Mouse (Mus musculus) embryonic facial prominence, embryonic 15.5 days (tissue): Measurements from ENCODE around the gene Sbno2. TPM values are rescaled to one million over a fixed set of nuclear protein-coding genes. Genes with fewer than 3 reads are reported as not detected.

Source experiments
- ATAC-seq: fragments of 200-750 bp; cut with Nextera tagmentation; 2 replicates; pipeline ENCODE4 v1.8.0; 2017; ENCODE audit warnings: low read depth, moderate TSS enrichment; ENCODE audit not compliant: insufficient number of reproducible peaks, low FRiP score, low TSS enrichment
- H3K27ac ChIP-seq: fragments of 300-500 bp; sonication (generic); replicated peaks from 2 replicates; pipeline ENCODE4 v1.5.1; 2015; ENCODE audit warnings: mild to moderate bottlenecking, inconsistent platforms
- H3K27me3 ChIP-seq: fragments of 300-500 bp; sonication (generic); 2 replicates; pipeline ENCODE4 v1.6.1; 2015; ENCODE audit warnings: inconsistent platforms
- H3K36me3 ChIP-seq: fragments of 300-500 bp; sonication (generic); 2 replicates; pipeline ENCODE4 v1.6.1; 2015; ENCODE audit warnings: mild to moderate bottlenecking, inconsistent platforms
- H3K4me1 ChIP-seq: fragments of 300-500 bp; sonication (generic); 2 replicates; pipeline ENCODE4 v1.6.1; 2015; ENCODE audit warnings: inconsistent platforms
- H3K4me2 ChIP-seq: fragments of 300-500 bp; sonication (generic); replicated peaks from 2 replicates; pipeline ENCODE4 v1.6.1; 2015; ENCODE audit warnings: mild to moderate bottlenecking, inconsistent platforms
- H3K4me3 ChIP-seq: fragments of 300-500 bp; sonication (generic); replicated peaks from 2 replicates; pipeline ENCODE4 v1.5.1; 2015; ENCODE audit warnings: mild to moderate bottlenecking, inconsistent platforms
- H3K9ac ChIP-seq: fragments of 300-500 bp; sonication (generic); 2 replicates; pipeline ENCODE4 v1.6.1; 2015; ENCODE audit warnings: inconsistent platforms
- H3K9me3 ChIP-seq: fragments of 300-500 bp; sonication (generic); replicated peaks from 2 replicates; pipeline ENCODE4 v1.6.1; 2016; ENCODE audit warnings: inconsistent platforms
- WGBS: fragments of 180-500 bp; shearing (Covaris S2); methylation state at CpG from one replicate; pipeline ENCODE4 v1.1.7; 2015; 5-methylcytosine and 5-hydroxymethylcytosine counted together
- polyA plus RNA-seq: library from polyadenylated mRNA; unstranded; fragments of >200 nt; fragmentation: Nextera tagmentation; extraction: Ambion mirVana; gene quantifications from 2 replicates; pipeline ENCODE4 v1.2.1, GENCODE M21; 2015

Sbno2 gene
- polyA plus RNA-seq, 1 experiment from 2014 or later = 19.4 TPM

- peak within 1 kb of the TSS; percentile 83 for H3K4me2 ChIP-seq
- no peaks in the 10 kb centered on the region for H3K9me3 ChIP-seq
- peak within 1 kb of the TSS; percentile 100 for H3K27ac ChIP-seq
- H3K27me3 ChIP-seq = no peaks in the 10 kb centered on the region
- peaks cover 64% of the 10 kb centered on the region for H3K4me1 ChIP-seq
- under 1% methylated on average over 39 of the region's 42 CpGs for WGBS
- H3K4me3 ChIP-seq = peak within 1 kb of the TSS; percentile 90
- ATAC-seq = peak; percentile 52
- H3K9ac ChIP-seq = peak within 1 kb of the TSS; percentile 85
- H3K36me3 ChIP-seq = peaks cover 30% of the 10 kb centered on the region
Measured at GRCm38 (mm10) chr10:80147719-80148601, 42.6 kb upstream of the Sbno2 start, which contains the start of gene Midn. Gene Midn (plus strand): TSS chr10:80148272.

- Histone ChIP-seq H3K36me3 (peaks cover 23% of the 10 kb centered on the region), H3K4me3 (peak overlapping the region; percentile 90), H3K4me1 (peaks cover 63% of the 10 kb centered on the region), H3K27ac (peak overlapping the region; percentile 100), H3K9me3 (no peaks in the 10 kb centered on the region), H3K9ac (no peak overlapping the region), H3K27me3 (no peaks in the 10 kb centered on the region), H3K4me2 (peak overlapping the region; percentile 83)
- 70% methylated on average over 5 of the region's 5 CpGs for WGBS
- no peak for ATAC-seq
Measured at GRCm38 (mm10) chr10:80147146-80147718, 41.9 kb upstream of the Sbno2 start.

DNA sequence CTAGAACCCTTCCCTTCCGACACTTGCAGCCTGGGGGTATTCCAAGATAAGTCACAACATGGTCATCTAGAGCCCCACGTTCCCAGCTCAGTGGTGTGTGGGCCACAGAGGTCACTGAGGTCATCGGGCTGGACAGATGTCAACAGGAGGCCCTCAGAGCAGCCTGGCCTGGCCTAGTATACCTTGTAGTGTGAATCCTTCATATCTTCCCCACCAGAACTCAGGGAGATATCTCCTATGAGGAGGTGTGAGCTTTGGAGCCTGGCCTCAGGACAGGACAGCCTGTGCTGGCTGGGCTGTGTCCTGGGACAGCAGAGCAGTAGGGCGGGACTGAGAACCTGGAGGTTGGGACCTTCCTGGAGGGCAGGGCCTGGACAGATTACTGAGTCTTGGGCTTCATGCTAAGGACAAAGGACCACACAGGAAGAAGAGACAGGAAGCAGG lies 41.2 kb upstream of the Sbno2 start:
- Histone ChIP-seq H3K4me2 (no peak overlapping the region), H3K4me3 (peak overlapping the region; percentile 90; the same call in 1 of the 2 replicates), H3K27me3 (no peaks in the 10 kb centered on the region), H3K4me1 (peaks cover 57% of the 10 kb centered on the region), H3K27ac (peak overlapping the region; percentile 100), H3K36me3 (peaks cover 23% of the 10 kb centered on the region), H3K9ac (peak overlapping the region; percentile 12; the same call in 1 of the 2 replicates), H3K9me3 (no peaks in the 10 kb centered on the region)
- ATAC-seq = no peak
- 60% methylated on average over 4 of the region's 4 CpGs for WGBS

DNA sequence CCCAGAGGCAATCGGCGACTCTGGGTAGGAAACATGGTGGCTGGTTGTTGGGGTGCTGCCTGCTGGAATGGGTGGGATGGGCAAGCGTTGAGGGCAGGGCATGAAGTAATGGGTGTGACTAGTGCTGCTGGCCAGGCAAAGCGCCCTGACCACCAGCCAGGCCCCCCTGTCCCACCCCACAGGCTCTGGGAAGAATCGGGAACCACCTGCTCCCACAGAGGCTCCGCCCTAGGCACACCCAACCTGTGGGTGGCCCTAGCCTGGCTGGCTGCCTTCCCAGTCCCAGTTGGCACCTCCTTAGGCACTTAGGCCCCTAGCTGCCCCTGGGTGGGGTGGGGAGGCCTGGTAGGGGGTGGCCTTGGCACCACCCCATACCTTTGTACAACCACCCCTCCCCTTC lies 40.5 kb upstream of the Sbno2 start:
- H3K36me3 ChIP-seq = peaks cover 23% of the 10 kb centered on the region
- ATAC-seq = no peak
- H3K4me1 ChIP-seq = peaks cover 61% of the 10 kb centered on the region
- H3K27me3 ChIP-seq = no peaks in the 10 kb centered on the region
- 0 out of 2 replicates have a peak overlapping the region, but pooled peaks have one; percentile 2 for H3K4me3 ChIP-seq
- H3K27ac ChIP-seq = peak overlapping the region; percentile 100
- 0 out of 2 replicates have a peak overlapping the region, but pooled peaks have one; percentile 4 for H3K4me2 ChIP-seq
- 57% methylated on average over 6 of the region's 6 CpGs for WGBS
- no peaks in the 10 kb centered on the region for H3K9me3 ChIP-seq
- H3K9ac ChIP-seq = no peak overlapping the region

DNA sequence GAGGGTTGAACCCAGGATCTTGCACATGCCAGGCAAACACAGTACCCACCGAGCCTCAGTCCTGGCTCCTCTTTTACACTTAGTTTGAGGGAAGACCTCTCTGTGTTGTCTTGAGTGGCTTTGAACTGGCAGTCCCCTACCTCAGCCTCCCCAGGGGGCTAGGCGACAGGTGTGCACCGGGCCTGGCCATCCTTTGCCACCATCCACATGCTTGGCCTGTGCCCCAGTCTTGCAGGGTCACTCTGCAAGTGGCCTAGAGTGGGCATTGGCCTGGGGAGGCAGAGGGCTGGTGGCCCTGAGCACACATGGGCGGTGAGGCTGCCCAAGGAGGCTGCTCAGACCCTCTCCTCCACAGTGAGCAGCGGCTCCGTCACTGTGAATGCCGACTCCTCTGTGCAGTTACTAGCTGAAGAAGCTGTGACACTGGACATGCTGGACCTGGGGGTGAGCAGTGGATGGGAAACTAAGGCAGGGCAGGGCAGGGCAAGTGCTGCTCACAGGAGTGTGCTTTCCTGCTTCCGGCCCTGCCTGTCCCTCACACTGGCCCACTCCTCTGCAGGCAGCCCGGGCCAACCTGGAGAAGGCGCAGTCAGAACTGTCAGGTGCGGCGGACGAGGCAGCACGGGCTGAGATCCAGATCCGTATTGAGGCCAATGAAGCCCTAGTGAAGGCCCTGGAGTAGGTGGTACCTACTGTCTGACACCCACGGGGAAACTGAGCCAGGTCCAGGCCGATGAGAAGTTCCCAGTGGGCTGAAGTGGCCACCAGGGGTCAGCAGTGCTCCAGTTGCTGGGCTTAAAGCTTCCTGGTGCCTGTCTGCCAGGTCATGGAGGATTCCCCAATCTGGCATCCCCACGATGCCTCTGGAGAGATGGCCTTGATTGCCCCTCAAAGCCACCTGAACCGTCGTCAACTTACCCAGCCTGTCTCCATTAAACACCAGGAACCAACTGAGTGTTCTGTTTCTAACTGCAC lies 39.8 kb upstream of the Sbno2 start:
- Histone ChIP-seq H3K36me3 (peaks cover 23% of the 10 kb centered on the region), H3K4me2 (no peak overlapping the region), H3K4me1 (peaks cover 65% of the 10 kb centered on the region), H3K9me3 (no peaks in the 10 kb centered on the region), H3K4me3 (no peak overlapping the region), H3K27me3 (no peaks in the 10 kb centered on the region), H3K27ac (peak overlapping the region; percentile 100), H3K9ac (no peak overlapping the region)
- ATAC-seq = no peak
- 67% methylated on average over 20 of the region's 20 CpGs for WGBS

- Histone ChIP-seq H3K9ac (no peak overlapping the region), H3K9me3 (no peaks in the 10 kb centered on the region), H3K36me3 (peaks cover 23% of the 10 kb centered on the region), H3K27ac (no peak overlapping the region), H3K4me1 (peaks cover 71% of the 10 kb centered on the region), H3K4me3 (no peak overlapping the region), H3K27me3 (no peaks in the 10 kb centered on the region), H3K4me2 (no peak overlapping the region)
- 89% methylated on average over 12 of the region's 12 CpGs for WGBS
- no peak for ATAC-seq
Measured at GRCm38 (mm10) chr10:80144159-80144558, 38.8 kb upstream of the Sbno2 start.

- H3K36me3 ChIP-seq = peaks cover 23% of the 10 kb centered on the region
- H3K4me2 ChIP-seq = no peak overlapping the region; the same call in 1 of the 2 replicates
- H3K9me3 ChIP-seq = no peaks in the 10 kb centered on the region
- no peak overlapping the region for H3K27ac ChIP-seq
- H3K4me3 ChIP-seq = no peak overlapping the region
- no peak overlapping the region for H3K9ac ChIP-seq
- 91% methylated on average over 7 of the region's 7 CpGs for WGBS
- H3K27me3 ChIP-seq = no peaks in the 10 kb centered on the region; the same call in 1 of the 2 replicates
- peaks cover 74% of the 10 kb centered on the region for H3K4me1 ChIP-seq
- ATAC-seq = no peak
Measured at GRCm38 (mm10) chr10:80143664-80144063, 38.3 kb upstream of the Sbno2 start.

GRCm38 (mm10) chr10:80142530-80142925 lies 37.2 kb upstream of the Sbno2 start:
- Histone ChIP-seq H3K27ac (peak overlapping the region; percentile 90), H3K9ac (peak overlapping the region; percentile 83), H3K4me3 (peak overlapping the region; percentile 79), H3K9me3 (no peaks in the 10 kb centered on the region), H3K36me3 (peaks cover 23% of the 10 kb centered on the region), H3K27me3 (peaks cover 5% of the 10 kb centered on the region; the same call in 1 of the 2 replicates), H3K4me2 (peak overlapping the region; percentile 74), H3K4me1 (peaks cover 80% of the 10 kb centered on the region)
- no peak for ATAC-seq
- WGBS = under 1% methylated on average over 15 of the region's 15 CpGs

- no peaks in the 10 kb centered on the region for H3K9me3 ChIP-seq
- H3K9ac ChIP-seq = peak overlapping the region; percentile 83
- peak overlapping the region; percentile 74 for H3K4me2 ChIP-seq
- peak overlapping the region; percentile 90 for H3K27ac ChIP-seq
- under 1% methylated on average over 43 of the region's 43 CpGs for WGBS
- peak overlapping the region; percentile 79 for H3K4me3 ChIP-seq
- ATAC-seq = peak; percentile 86
- H3K36me3 ChIP-seq = peaks cover 23% of the 10 kb centered on the region
- peaks cover 8% of the 10 kb centered on the region for H3K27me3 ChIP-seq
- H3K4me1 ChIP-seq = peaks cover 80% of the 10 kb centered on the region
Measured at GRCm38 (mm10) chr10:80141786-80142529, 36.6 kb upstream of the Sbno2 start.

DNA sequence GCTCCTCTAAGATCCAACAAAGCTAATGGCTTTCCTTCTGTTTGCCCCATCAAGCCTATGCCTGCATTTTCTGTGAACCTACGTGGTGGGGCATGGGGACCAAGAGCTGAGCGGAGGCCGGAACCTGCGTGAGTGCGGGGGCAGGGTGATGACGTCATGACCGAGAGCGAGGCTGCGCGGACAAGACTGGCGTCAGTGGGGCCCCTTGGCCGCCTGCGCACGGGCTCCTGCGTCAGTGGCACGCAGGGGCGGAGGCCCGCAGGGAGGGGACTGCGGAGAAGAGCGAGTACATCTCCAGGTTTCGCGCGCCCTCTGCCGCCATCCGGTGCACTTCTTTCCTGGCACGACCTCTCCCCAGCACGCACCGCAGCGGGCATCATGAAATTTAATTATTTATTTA lies 35.9 kb upstream of the Sbno2 start:
- Histone ChIP-seq H3K4me2 (peak overlapping the region; percentile 74), H3K9me3 (no peaks in the 10 kb centered on the region), H3K4me1 (peaks cover 80% of the 10 kb centered on the region), H3K4me3 (peak overlapping the region; percentile 79), H3K9ac (peak overlapping the region; percentile 31; the same call in 1 of the 2 replicates), H3K36me3 (peaks cover 23% of the 10 kb centered on the region), H3K27me3 (peaks cover 13% of the 10 kb centered on the region), H3K27ac (peak overlapping the region; percentile 90)
- ATAC-seq = peak; percentile 71
- under 1% methylated on average over 29 of the region's 29 CpGs for WGBS
